Mouse (Mus musculus) forelimb bud, embryonic 11.5 days (tissue): ENCODE measurements around the gene Med27.

ENCODE experiments used
- DNase-seq: peaks from one replicate; pipeline ENCODE4 v3.0.0-alpha.2; 2012; ENCODE audit warnings: low read depth, low spot score

The Med27 gene

GRCm38 (mm10) chr2:29436376-29436775 lies 89.8 kb downstream of the Med27 start:
- DNase-seq, result no peak

GRCm38 (mm10) chr2:29437111-29437510 lies 90.5 kb downstream of the Med27 start:
- DNase-seq, result no peak

- DNase-seq, result no peak
These were observed 91.4 kb downstream of the Med27 start for GRCm38 (mm10) chr2:29437861-29438529.

GRCm38 (mm10) chr2:29438530-29438862 lies 91.9 kb downstream of the Med27 start:
- no peak for DNase-seq

GRCm38 (mm10) chr2:29438986-29439385 lies 92.4 kb downstream of the Med27 start:
- no peak for DNase-seq

- no peak for DNase-seq
These were observed 92.8 kb downstream of the Med27 start for GRCm38 (mm10) chr2:29439396-29439795.

GRCm38 (mm10) chr2:29439857-29440502 lies 93.4 kb downstream of the Med27 start:
- no peak for DNase-seq

GRCm38 (mm10) chr2:29442275-29442674 lies 95.7 kb downstream of the Med27 start:
- no peak for DNase-seq

- no peak for DNase-seq
These were observed 97.1 kb downstream of the Med27 start for GRCm38 (mm10) chr2:29443626-29444217.

- no peak for DNase-seq
These were observed 101.9 kb downstream of the Med27 start for GRCm38 (mm10) chr2:29448476-29449002.

- DNase-seq, result no peak
These were observed 104.9 kb downstream of the Med27 start for GRCm38 (mm10) chr2:29451368-29451999.

- DNase-seq, result no peak
These were observed 106.8 kb downstream of the Med27 start for GRCm38 (mm10) chr2:29453376-29453775.

- DNase-seq, result no peak
These were observed 110.2 kb downstream of the Med27 start for GRCm38 (mm10) chr2:29456631-29457320.

GRCm38 (mm10) chr2:29457677-29458076 lies 111.1 kb downstream of the Med27 start:
- DNase-seq, result no peak

GRCm38 (mm10) chr2:29458346-29458950 lies 111.8 kb downstream of the Med27 start:
- DNase-seq, result no peak

GRCm38 (mm10) chr2:29459648-29460047 lies 113.0 kb downstream of the Med27 start:
- no peak for DNase-seq

- DNase-seq, result no peak
These were observed 115.2 kb downstream of the Med27 start for GRCm38 (mm10) chr2:29461841-29462240.

- no peak for DNase-seq
These were observed 116.5 kb downstream of the Med27 start for GRCm38 (mm10) chr2:29463039-29463585.

GRCm38 (mm10) chr2:29464851-29465648 lies 118.4 kb downstream of the Med27 start:
- DNase-seq, result no peak

- DNase-seq, result no peak
These were observed 119.1 kb downstream of the Med27 start for GRCm38 (mm10) chr2:29465649-29466137.
